In genomic region chr9:107295616-107296015, GRCm38 (mm10) we compare ENCODE assay signal across 8 mouse cellular contexts. TPM values are rescaled to one million over a fixed set of nuclear protein-coding genes. Genes with fewer than 3 reads are reported as not detected.
DNase-seq lines count a peak whose midpoint lies in the region; ATAC-seq and TF ChIP-seq lines count a peak whose summit lies in the region.

No protein-coding gene starts in this region.

- ATAC-seq in heart, embryonic 16.5 days (replicated peaks; ENCODE audit: extremely low read depth, insufficient read depth, low FRiP score) = no peak
- ATAC-seq in lung, embryonic 15.5 days (ENCODE audit: borderline replicate concordance, extremely low read depth, low FRiP score, low TSS enrichment) = no peak

- H3K9me3 ChIP-seq in heart, embryonic 16.5 days (replicated peaks; ENCODE audit: control insufficient read depth, low read length) = no peaks in the 10 kb centered on the region
- H3K9me3 ChIP-seq in lung, embryonic 15.5 days = no peaks in the 10 kb centered on the region

- H3K4me1 ChIP-seq in heart, adult 2 months (ENCODE audit: control insufficient read depth, insufficient read depth, low read length) = peaks cover 7% of the 10 kb centered on the region
- peaks cover 28% of the 10 kb centered on the region for H3K4me1 ChIP-seq in heart, embryonic 16.5 days (ENCODE audit: control insufficient read depth, insufficient read depth, low read length)
- peaks cover 37% of the 10 kb centered on the region for H3K4me1 ChIP-seq in lung, embryonic 15.5 days

- TF ChIP-seq CTCF in heart, adult 2 months (IDR thresholded peaks at IDR 0.05) = no peak

- peak overlapping the region; percentile 82 for H3K4me2 ChIP-seq in heart, embryonic 16.5 days (ENCODE audit: low read depth, low read length)
- H3K4me2 ChIP-seq in lung, embryonic 15.5 days = peak overlapping the region; percentile 92

- H3K27me3 ChIP-seq in heart, adult 2 months (ENCODE audit: control insufficient read depth, insufficient read depth, low read length) = no peaks in the 10 kb centered on the region
- no peaks in the 10 kb centered on the region for H3K27me3 ChIP-seq in heart, embryonic 16.5 days (ENCODE audit: control insufficient read depth, insufficient read depth, low read length)
- H3K27me3 ChIP-seq in lung, embryonic 15.5 days = 0 out of 2 replicates have a peak, but pooled peaks cover 4% of the 10 kb centered on the region

- H3K27ac ChIP-seq in heart, adult 2 months = peak overlapping the region; percentile 76
- H3K27ac ChIP-seq in heart, embryonic 16.5 days (ENCODE audit: low read length) = peak overlapping the region; percentile 75; the same call in 1 of the 2 replicates
- H3K27ac ChIP-seq in lung, embryonic 15.5 days = peak overlapping the region; percentile 85

- DNase-seq in heart, adult 2 months = peak in 1 of 2 experiments; percentile 17
- DNase-seq in heart, postnatal 36 days = no peak
- peak; percentile 50 to 67 for DNase-seq in CD8-positive naive resting alpha-beta T cell, adult 2 months (ENCODE audit: low read depth in 2 of 2, low spot score in 2 of 2)
- peak; percentile 27 for DNase-seq in telencephalon, adult 2 months (ENCODE audit: low read depth, low spot score)
- DNase-seq in cerebellum, postnatal 4 days (ENCODE audit: low spot score in 2 of 2) = no peak
- DNase-seq in urinary bladder, postnatal 25 days (ENCODE audit: low spot score) = no peak

- no peak for TF ChIP-seq EP300 in heart, adult 2 months (IDR thresholded peaks at IDR 0.05; ENCODE audit: insufficient read depth, low read depth, low read length)

- no peaks in the 10 kb centered on the region for H3K36me3 ChIP-seq in heart, adult 2 months (ENCODE audit: control insufficient read depth, insufficient read depth, low read length)
- H3K36me3 ChIP-seq in heart, embryonic 16.5 days (ENCODE audit: control insufficient read depth, insufficient read depth) = peaks cover 6% of the 10 kb centered on the region
- peaks cover 6% of the 10 kb centered on the region; the same call in 1 of the 2 replicates for H3K36me3 ChIP-seq in lung, embryonic 15.5 days

- no peak overlapping the region; the same call in 1 of the 2 replicates for H3K4me3 ChIP-seq in heart, adult 2 months
- peak overlapping the region; percentile 69 for H3K4me3 ChIP-seq in heart, embryonic 16.5 days (ENCODE audit: low read length)
- H3K4me3 ChIP-seq in lung, embryonic 15.5 days = peak overlapping the region; percentile 74; the same call in 1 of the 2 replicates

- no peak overlapping the region; the same call in 1 of the 2 replicates for H3K9ac ChIP-seq in heart, adult 2 months (ENCODE audit: low read depth, low read length)
- H3K9ac ChIP-seq in heart, embryonic 16.5 days (ENCODE audit: low read length) = no peak overlapping the region; the same call in 1 of the 2 replicates
- peak overlapping the region; percentile 80; the same call in 1 of the 2 replicates for H3K9ac ChIP-seq in lung, embryonic 15.5 days

- TF ChIP-seq POLR2A in heart, adult 2 months (IDR thresholded peaks at IDR 0.05; ENCODE audit: insufficient read depth, low read depth, low read length) = no peak

- WGBS in heart, adult 2 months = 24% methylated on average over 4 of the region's 4 CpGs
- WGBS in heart, embryonic 16.5 days = 26% methylated on average over 4 of the region's 4 CpGs
- 16% methylated on average over 4 of the region's 4 CpGs for WGBS in lung, embryonic 15.5 days

- H3K79me2 ChIP-seq in heart, adult 2 months (replicated peaks; ENCODE audit: control insufficient read depth, insufficient read depth, low read length) = no peaks in the 10 kb centered on the region; the same call in 1 of the 2 replicates

- intact Hi-C loops in heart, adult 2 months (cut with DNase I) = no loop called here
- intact Hi-C loops in heart, postnatal 36 days (cut with DNase I) = no loop called here

RNA-seq across cellular contexts. Expression of gene Cish, which starts 0.2 kb away (rescaled TPM):
- 100 to 1,000 TPM; 151 to 167 TPM for total RNA-seq in heart, adult 2 months (2021)
- polyA plus RNA-seq in heart, adult 2 months (2012; rRNA removed) = 89.8 and 118 TPM in 2 replicates
- 100 to 1,000 TPM; 145 to 149 TPM for total RNA-seq in heart, postnatal 36 days (2021)
- polyA plus RNA-seq in heart, embryonic 16.5 days (2015; fragmentation: Nextera tagmentation; extraction: Ambion mirVana) = 43.4 and 44.4 TPM in 2 replicates
- 15.4 and 16.4 TPM in 2 replicates for polyA plus RNA-seq in lung, embryonic 15.5 days (2015; fragmentation: Nextera tagmentation; extraction: Ambion mirVana)

RNA-seq across cellular contexts. Expression of gene Mapkapk3, which starts 5.9 kb away (rescaled TPM):
- 10 to 100 TPM; 29.0 to 36.0 TPM for total RNA-seq in heart, adult 2 months (2021)
- 26.1 and 40.8 TPM in 2 replicates for polyA plus RNA-seq in heart, adult 2 months (2012; rRNA removed)
- 10 to 100 TPM; 27.0 to 33.6 TPM for total RNA-seq in heart, postnatal 36 days (2021)
- polyA plus RNA-seq in heart, embryonic 16.5 days (2015; fragmentation: Nextera tagmentation; extraction: Ambion mirVana) = 11.4 and 13.1 TPM in 2 replicates
- polyA plus RNA-seq in lung, embryonic 15.5 days (2015; fragmentation: Nextera tagmentation; extraction: Ambion mirVana) = 13.3 and 17.8 TPM in 2 replicates

RNA-seq across cellular contexts. Expression of gene Hemk1, which starts 42.5 kb away (rescaled TPM):
- total RNA-seq in heart, adult 2 months (2021) = 10 to 100 TPM; 21.2 to 21.4 TPM
- polyA plus RNA-seq in heart, adult 2 months (2012; rRNA removed) = 30.3 and 37.0 TPM in 2 replicates
- total RNA-seq in heart, postnatal 36 days (2021) = 10 to 100 TPM; 22.3 to 22.6 TPM
- polyA plus RNA-seq in heart, embryonic 16.5 days (2015; fragmentation: Nextera tagmentation; extraction: Ambion mirVana) = 10.2 and 14.4 TPM in 2 replicates
- 9.7 and 11.4 TPM in 2 replicates for polyA plus RNA-seq in lung, embryonic 15.5 days (2015; fragmentation: Nextera tagmentation; extraction: Ambion mirVana)

RNA-seq across cellular contexts. Expression of gene 6430571L13Rik, which starts 44.8 kb away (rescaled TPM):
- 1 to 10 TPM; 5.2 to 6.5 TPM for total RNA-seq in heart, adult 2 months (2021)
- polyA plus RNA-seq in heart, adult 2 months (2012; rRNA removed) = 4.1 and 5.0 TPM in 2 replicates
- total RNA-seq in heart, postnatal 36 days (2021) = 1 to 10 TPM; 4.2 to 5.3 TPM
- 1.2 and 1.5 TPM in 2 replicates for polyA plus RNA-seq in heart, embryonic 16.5 days (2015; fragmentation: Nextera tagmentation; extraction: Ambion mirVana)
- polyA plus RNA-seq in lung, embryonic 15.5 days (2015; fragmentation: Nextera tagmentation; extraction: Ambion mirVana) = 0.47 and 0.79 TPM in 2 replicates

Comparison
In these comparisons a context has a peak if more than half of its experiments do, and no peak if none do; other contexts are left out.
1. DNase-seq: peak in CD8-positive naive resting alpha-beta T cell, adult 2 months (2 of 2) and telencephalon, adult 2 months (single experiment); none in heart, postnatal 36 days (0 of 2), cerebellum, postnatal 4 days (0 of 2) and urinary bladder, postnatal 25 days (single experiment).
2. Peak in every context shown above with its lines, with median percentiles within 50 percentile points of each other: H3K27ac ChIP-seq.